ENCODE assay signal across 19 mouse cellular contexts in the genomic region with DNA sequence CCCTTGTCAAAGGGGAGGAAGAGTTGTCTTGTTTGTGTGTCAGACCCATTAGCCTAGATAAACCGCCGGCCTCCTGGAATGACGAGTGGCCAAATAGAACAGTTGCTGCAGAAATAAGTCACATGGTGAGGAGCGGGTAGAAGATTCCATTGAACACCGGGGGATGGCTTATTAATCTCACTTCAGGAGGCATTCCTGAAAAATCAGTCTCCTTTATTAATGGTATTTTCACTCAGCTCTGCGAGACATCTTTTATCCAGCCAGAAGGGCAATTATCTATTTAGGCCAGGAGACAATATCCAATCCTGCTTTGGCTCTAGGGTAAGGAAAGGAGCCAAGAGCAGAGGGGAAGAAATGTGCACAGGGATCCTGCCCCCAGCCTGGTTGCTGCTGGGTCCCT.
"Had no signal": no experiment of that assay in that cellular context is flagged by ENCODE, and none has a peak within 500 bp of the region (broad histone marks: within the 10 kb centered on the region; RNA-seq: fewer than 3 reads in every experiment).

No protein-coding gene starts in this region.

- H3K4me3 ChIP-seq: limb, embryonic 12.5 days; limb, embryonic 15.5 days; megakaryocyte, embryonic 14.5 days; midbrain, embryonic 10.5 days; stomach, embryonic 15.5 days had no signal

- H3K27me3 ChIP-seq: stomach, embryonic 15.5 days had no signal

- H3K27ac ChIP-seq: limb, embryonic 12.5 days; limb, embryonic 15.5 days; liver, embryonic 14.5 days; midbrain, embryonic 10.5 days; stomach, embryonic 15.5 days had no signal

- H3K4me1 ChIP-seq: megakaryocyte, embryonic 14.5 days; stomach, embryonic 15.5 days had no signal

- ATAC-seq: liver, postnatal 0 days; lung, postnatal 0 days; midbrain, embryonic 16.5 days had no signal

- H3K36me3 ChIP-seq: limb, embryonic 12.5 days; limb, embryonic 15.5 days; midbrain, embryonic 10.5 days; stomach, embryonic 15.5 days had no signal

- H3K9ac ChIP-seq: limb, embryonic 12.5 days; limb, embryonic 15.5 days; liver, embryonic 14.5 days; liver, postnatal 0 days; lung, embryonic 14.5 days; stomach, embryonic 15.5 days had no signal

- DNase-seq: kidney, adult 9 months; kidney, postnatal 14 days; kidney, postnatal 4 days; left cerebral cortex, postnatal 4 days; liver, postnatal 0 days; lung, embryonic 14.5 days; lung, postnatal 36 days; right cerebral cortex, postnatal 25 days; spleen, adult 18-20 months; thymus, postnatal 25 days had no signal

- H3K9me3 ChIP-seq: limb, embryonic 12.5 days; limb, embryonic 15.5 days; midbrain, embryonic 10.5 days; stomach, embryonic 15.5 days had no signal

- H3K4me2 ChIP-seq: limb, embryonic 12.5 days; limb, embryonic 15.5 days; liver, embryonic 11.5 days; lung, embryonic 14.5 days; stomach, embryonic 15.5 days had no signal
